Mouse (Mus musculus): ENCODE measurements around the gene Sirpa.

GRCm38 (mm10) chr2:129602856-129603255 lies 10.2 kb downstream of the Sirpa start:
- TF ChIP-seq CTCF (IDR thresholded peaks at IDR 0.05; ENCODE audit: insufficient read depth, low read length) (no peak), POLR2A (IDR thresholded peaks at IDR 0.05; ENCODE audit: borderline replicate concordance, extremely low read depth, low read depth, low read length) (no peak)

Measured in lung, adult 2 months (tissue).